Mouse (Mus musculus): ENCODE data around the gene Gm34302.

Gm34302 gene

GRCm38 (mm10) chr3:63483726-63484125 lies at the start of gene Gm34302:
Gene Gm34302, minus strand, starts transcription at chr3:63483879.
- DNase-seq (ENCODE audit: low read depth), result no peak

GRCm38 (mm10) chr3:63531847-63532246 lies 48.2 kb upstream of the Gm34302 start:
- DNase-seq (ENCODE audit: low read depth), result no peak

- no peak for DNase-seq (ENCODE audit: low read depth)
Measured at GRCm38 (mm10) chr3:63517681-63518080, 34.0 kb upstream of the Gm34302 start.

- peak; percentile 20 for DNase-seq (ENCODE audit: low read depth)
Measured at GRCm38 (mm10) chr3:63516279-63516678, 32.6 kb upstream of the Gm34302 start.

GRCm38 (mm10) chr3:63511316-63511715 lies 27.6 kb upstream of the Gm34302 start:
- DNase-seq (ENCODE audit: low read depth), result no peak

GRCm38 (mm10) chr3:63509484-63509883 lies 25.8 kb upstream of the Gm34302 start:
- no peak for DNase-seq (ENCODE audit: low read depth)

GRCm38 (mm10) chr3:63508924-63509323 lies 25.2 kb upstream of the Gm34302 start:
- DNase-seq (ENCODE audit: low read depth), result no peak

- no peak for DNase-seq (ENCODE audit: low read depth)
Measured at GRCm38 (mm10) chr3:63504433-63504832, 20.8 kb upstream of the Gm34302 start.

- DNase-seq (ENCODE audit: low read depth), result no peak
Measured at GRCm38 (mm10) chr3:63494625-63495382, 11.1 kb upstream of the Gm34302 start.

GRCm38 (mm10) chr3:63493563-63493962 lies 9.9 kb upstream of the Gm34302 start:
- no peak for DNase-seq (ENCODE audit: low read depth)

GRCm38 (mm10) chr3:63440426-63441125 lies 43.1 kb downstream of the Gm34302 start:
- DNase-seq (ENCODE audit: low read depth), result no peak

- no peak for DNase-seq (ENCODE audit: low read depth)
Measured at GRCm38 (mm10) chr3:63439738-63440137, 43.9 kb downstream of the Gm34302 start.

- DNase-seq (ENCODE audit: low read depth), result no peak
Measured at GRCm38 (mm10) chr3:63438898-63439297, 44.8 kb downstream of the Gm34302 start.

Measured in 416B (cell line).